Mouse (Mus musculus) forebrain, embryonic 13.5 days (tissue): ENCODE results near the gene Zfpm1. TPM values are rescaled to one million over a fixed set of nuclear protein-coding genes. Genes with fewer than 3 reads are reported as not detected.

Source experiments
- ATAC-seq: fragments of 200-750 bp; cut with Nextera tagmentation; 2 replicates; pipeline ENCODE4 v1.8.0; 2017
- H3K27ac ChIP-seq: fragments of 300-500 bp; sonication (generic); 2 replicates; pipeline ENCODE4 v1.5.1; 2015; ENCODE audit warnings: inconsistent platforms, mild to moderate bottlenecking, moderate library complexity
- H3K27me3 ChIP-seq: fragments of 300-500 bp; sonication (generic); 2 replicates; pipeline ENCODE4 v1.6.1; 2015; ENCODE audit warnings: mild to moderate bottlenecking, inconsistent platforms
- H3K36me3 ChIP-seq: fragments of 300-500 bp; sonication (generic); 2 replicates; pipeline ENCODE4 v1.6.1; 2015; ENCODE audit warnings: mild to moderate bottlenecking, inconsistent platforms; ENCODE audit not compliant: poor library complexity, severe bottlenecking
- H3K4me1 ChIP-seq: fragments of 300-500 bp; sonication (generic); 2 replicates; pipeline ENCODE4 v1.6.1; 2015; ENCODE audit warnings: inconsistent platforms
- H3K4me2 ChIP-seq: fragments of 300-500 bp; sonication (generic); 2 replicates; pipeline ENCODE4 v1.6.1; 2015; ENCODE audit warnings: inconsistent platforms, mild to moderate bottlenecking, moderate library complexity
- H3K4me3 ChIP-seq: fragments of 300-500 bp; sonication (generic); 2 replicates; pipeline ENCODE4 v1.5.1; 2015; ENCODE audit warnings: mild to moderate bottlenecking, inconsistent platforms
- H3K9ac ChIP-seq: fragments of 300-500 bp; sonication (generic); 2 replicates; pipeline ENCODE4 v1.6.1; 2015; ENCODE audit warnings: mild to moderate bottlenecking, inconsistent platforms
- H3K9me3 ChIP-seq: fragments of 300-500 bp; sonication (generic); replicated peaks from 2 replicates; pipeline ENCODE4 v1.6.1; 2016; ENCODE audit warnings: inconsistent platforms
- WGBS: fragments of 180-500 bp; shearing (Covaris S2); methylation state at CpG from one replicate; pipeline ENCODE4 v1.1.7; 2015; 5-methylcytosine and 5-hydroxymethylcytosine counted together
- polyA plus RNA-seq: library from polyadenylated mRNA; unstranded; fragments of >200 nt; fragmentation: Nextera tagmentation; extraction: Ambion mirVana; gene quantifications from 2 replicates; pipeline ENCODE4 v1.2.1, GENCODE M21; 2015

Gene Zfpm1
- polyA plus RNA-seq, 1 experiment from 2014 or later, result 0.48 TPM

DNA sequence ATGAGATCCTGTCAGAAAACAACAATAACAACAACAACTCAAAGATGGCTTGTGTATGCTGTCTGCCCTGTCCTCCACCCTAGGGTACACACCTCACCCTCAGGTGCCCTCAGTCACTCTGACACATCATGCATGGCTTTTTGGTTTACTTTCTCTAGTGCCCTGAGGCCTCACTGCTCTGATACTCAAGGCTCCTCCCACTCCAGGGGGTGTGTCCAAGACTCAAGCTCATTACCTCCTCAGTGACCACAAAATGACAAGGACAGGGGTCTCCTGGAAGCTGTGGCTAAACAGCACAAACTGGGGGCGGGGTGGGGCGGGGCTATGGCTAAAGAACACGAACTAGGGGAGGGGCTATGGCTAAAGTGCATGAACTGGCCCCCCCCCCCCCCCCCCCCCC, 22.1 kb downstream of the Zfpm1 start:
- peaks cover 18% of the 10 kb centered on the region for H3K4me1 ChIP-seq
- no peak for ATAC-seq
- WGBS, result 22% methylated on average over 3 of the region's 3 CpGs

DNA sequence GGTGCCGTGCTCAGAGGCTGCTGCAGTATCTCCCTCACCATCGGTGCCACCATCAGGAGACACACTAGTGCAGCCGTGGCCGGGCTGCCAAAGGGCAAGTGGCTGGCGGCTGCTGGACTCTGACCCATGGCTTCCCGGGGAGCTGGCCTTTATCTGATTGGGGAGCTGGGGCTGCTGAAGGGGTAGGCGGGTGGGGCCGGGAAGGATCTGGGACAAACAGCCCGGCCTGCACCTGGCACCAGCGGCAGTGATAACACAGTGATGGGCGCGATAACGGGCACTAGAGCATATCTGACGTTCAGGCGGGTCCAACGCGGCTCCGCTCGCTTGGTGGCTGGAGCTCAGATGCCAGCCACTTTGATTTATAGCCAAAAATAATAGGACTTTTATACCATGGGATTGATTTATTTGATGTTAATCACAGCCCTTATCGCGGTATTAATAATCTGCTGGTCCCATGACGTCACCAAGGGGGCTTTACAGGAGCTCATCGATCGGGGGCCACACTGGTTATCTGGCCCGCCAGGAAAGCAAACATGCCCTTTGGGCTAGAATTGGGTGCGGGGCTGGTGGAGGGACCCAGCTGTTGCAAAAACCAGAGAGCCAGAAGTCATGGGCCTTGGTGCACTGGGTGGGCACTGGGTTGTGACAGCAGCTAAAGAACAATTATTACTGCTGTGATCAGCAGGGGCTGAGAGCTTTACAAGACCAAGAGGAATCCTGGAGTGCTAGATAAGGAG, 24.9 kb downstream of the Zfpm1 start:
- Histone ChIP-seq H3K9ac (no peak overlapping the region; the same call in 1 of the 2 replicates), H3K27ac (no peak overlapping the region), H3K4me3 (no peak overlapping the region), H3K27me3 (no peaks in the 10 kb centered on the region), H3K9me3 (no peaks in the 10 kb centered on the region), H3K4me2 (no peak overlapping the region), H3K36me3 (no peaks in the 10 kb centered on the region), H3K4me1 (peaks cover 18% of the 10 kb centered on the region)
- 78% methylated on average over 26 of the region's 26 CpGs for WGBS
- ATAC-seq, result no peak

More for the DNA sequence above, 22.1 kb downstream of the Zfpm1 start:
- no peak overlapping the region for H3K9ac ChIP-seq
- H3K4me2 ChIP-seq, result no peak overlapping the region
- H3K27ac ChIP-seq, result no peak overlapping the region
- H3K9me3 ChIP-seq, result no peaks in the 10 kb centered on the region
- H3K36me3 ChIP-seq, result no peaks in the 10 kb centered on the region
- H3K27me3 ChIP-seq, result no peaks in the 10 kb centered on the region
- no peak overlapping the region for H3K4me3 ChIP-seq

DNA sequence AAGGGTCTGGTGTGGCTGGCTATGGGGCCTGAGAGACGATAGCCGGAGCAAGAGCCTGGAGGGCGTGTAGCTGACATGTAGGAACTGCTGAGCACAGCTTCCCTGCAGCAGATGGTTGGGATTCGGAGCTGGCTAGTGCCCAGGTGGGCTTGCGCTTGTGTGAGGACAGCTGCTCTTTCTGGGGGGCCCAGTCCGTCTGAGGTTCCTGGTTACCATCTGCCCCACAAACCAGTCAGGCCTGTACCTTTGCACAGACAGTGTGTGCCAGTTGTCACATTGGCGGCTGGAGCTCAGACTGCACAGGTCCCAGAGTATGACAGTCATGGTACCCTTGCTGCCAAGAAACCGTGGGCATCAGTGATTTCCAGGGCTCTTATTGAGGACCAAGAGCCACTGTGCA, 25.9 kb downstream of the Zfpm1 start:
- H3K27ac ChIP-seq, result peak overlapping the region; percentile 48; the same call in 1 of the 2 replicates

DNA sequence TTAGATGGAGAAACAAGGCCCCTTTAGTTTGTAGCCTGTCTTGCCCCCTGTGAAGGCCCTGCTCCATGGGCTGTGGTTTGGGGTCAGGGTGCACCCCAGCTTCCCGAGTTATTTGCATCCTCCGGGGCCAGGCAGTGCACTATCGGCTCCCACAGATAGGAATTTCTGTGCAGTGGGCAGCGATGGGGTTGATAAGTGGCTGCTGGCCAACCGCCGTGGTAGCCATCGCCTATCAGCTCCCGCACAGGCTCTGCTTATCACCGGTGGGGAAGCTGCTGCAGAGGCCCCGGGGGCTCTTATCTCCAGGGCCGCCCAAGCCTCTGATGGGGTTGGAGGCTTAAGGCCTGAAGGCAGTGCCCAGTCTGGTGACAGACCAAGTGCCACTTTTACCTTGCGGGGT, 27.3 kb downstream of the Zfpm1 start:
- Histone ChIP-seq H3K4me1 (peaks cover 11% of the 10 kb centered on the region), H3K27me3 (no peaks in the 10 kb centered on the region), H3K4me2 (no peak overlapping the region), H3K27ac (no peak overlapping the region), H3K36me3 (no peaks in the 10 kb centered on the region), H3K9me3 (no peaks in the 10 kb centered on the region), H3K9ac (no peak overlapping the region), H3K4me3 (no peak overlapping the region)
- no peak for ATAC-seq
- 88% methylated on average over 12 of the region's 12 CpGs for WGBS

More for the DNA sequence above, 25.9 kb downstream of the Zfpm1 start:
- Histone ChIP-seq H3K36me3 (no peaks in the 10 kb centered on the region), H3K9me3 (no peaks in the 10 kb centered on the region), H3K4me1 (peaks cover 11% of the 10 kb centered on the region), H3K9ac (no peak overlapping the region), H3K4me3 (no peak overlapping the region), H3K27me3 (no peaks in the 10 kb centered on the region), H3K4me2 (no peak overlapping the region)
- ATAC-seq, result peak; percentile 27; the same call in 1 of the 2 replicates
- 74% methylated on average over 8 of the region's 8 CpGs for WGBS

DNA sequence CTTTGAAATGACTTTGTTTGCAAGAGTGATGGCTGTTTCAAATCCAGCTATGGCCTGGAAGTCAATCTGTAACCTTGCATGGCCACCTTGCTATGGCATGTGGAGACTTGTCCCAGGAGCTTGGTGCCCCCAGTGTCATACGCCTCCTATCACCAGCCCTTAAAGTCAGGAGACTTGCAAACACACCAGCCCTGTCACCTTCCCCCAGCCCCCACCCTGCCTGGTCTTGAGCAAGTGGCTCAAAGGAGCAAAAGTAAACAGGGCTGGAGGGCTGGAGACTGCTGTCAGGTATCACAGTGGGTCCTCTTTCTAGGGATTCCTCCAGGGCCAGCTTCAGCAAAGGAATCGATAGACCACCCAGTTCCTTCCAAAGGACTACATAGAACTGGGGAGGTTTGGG, 29.2 kb downstream of the Zfpm1 start:
- H3K27me3 ChIP-seq, result no peaks in the 10 kb centered on the region
- H3K9ac ChIP-seq, result no peak overlapping the region
- H3K9me3 ChIP-seq, result no peaks in the 10 kb centered on the region
- peaks cover 11% of the 10 kb centered on the region for H3K4me1 ChIP-seq
- no peak overlapping the region for H3K4me2 ChIP-seq
- ATAC-seq, result no peak
- no peaks in the 10 kb centered on the region for H3K36me3 ChIP-seq
- 89% methylated on average over 2 of the region's 2 CpGs for WGBS
- H3K4me3 ChIP-seq, result no peak overlapping the region
- H3K27ac ChIP-seq, result no peak overlapping the region

DNA sequence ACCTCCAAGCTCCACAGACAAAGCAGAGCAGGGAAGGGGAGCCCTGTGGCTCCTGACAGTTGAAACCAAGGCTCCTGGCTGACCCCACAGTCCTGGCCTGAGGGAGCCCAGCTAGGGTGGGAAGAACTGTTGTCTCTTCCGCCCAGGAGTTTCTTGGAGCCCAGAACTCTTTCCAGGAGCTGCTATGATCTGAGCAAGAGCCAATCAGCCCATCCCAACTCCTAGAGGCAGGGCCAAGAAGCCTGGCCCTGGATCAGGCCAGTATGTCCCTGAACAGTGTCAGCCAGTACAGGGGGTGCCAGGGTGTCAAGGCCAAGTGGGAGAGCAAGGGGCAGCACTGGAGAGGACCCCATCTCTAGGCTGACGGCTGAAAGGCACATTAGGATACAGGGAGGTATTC, 30.6 kb downstream of the Zfpm1 start:
- H3K36me3 ChIP-seq, result no peaks in the 10 kb centered on the region
- H3K4me2 ChIP-seq, result no peak overlapping the region
- no peaks in the 10 kb centered on the region for H3K27me3 ChIP-seq
- no peak overlapping the region for H3K9ac ChIP-seq
- no peaks in the 10 kb centered on the region for H3K9me3 ChIP-seq
- peaks cover 4% of the 10 kb centered on the region for H3K4me1 ChIP-seq
- H3K27ac ChIP-seq, result no peak overlapping the region
- 88% methylated on average over 2 of the region's 2 CpGs for WGBS
- ATAC-seq, result no peak
- no peak overlapping the region for H3K4me3 ChIP-seq

DNA sequence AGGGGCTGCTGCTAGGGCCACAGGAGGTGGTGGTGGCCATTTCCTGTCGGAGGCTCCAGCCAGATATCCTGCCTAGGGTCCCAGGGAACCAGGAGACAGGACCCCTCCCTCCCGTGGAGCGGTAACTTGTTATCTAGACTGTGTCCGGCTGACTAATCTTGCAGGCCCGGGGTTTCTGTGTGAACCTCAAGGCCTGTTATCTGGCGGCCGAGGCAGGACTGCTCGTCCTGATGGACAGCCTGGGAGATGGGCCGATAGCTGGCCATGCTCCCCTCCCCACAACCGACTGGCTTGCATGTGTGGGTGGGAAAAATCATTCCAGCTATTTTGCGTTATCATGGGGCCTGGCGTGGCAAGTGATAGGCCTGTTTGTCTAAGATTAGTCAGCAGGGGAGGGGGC, 31.4 kb downstream of the Zfpm1 start:
- no peaks in the 10 kb centered on the region for H3K9me3 ChIP-seq
- ATAC-seq, result no peak
- no peak overlapping the region for H3K9ac ChIP-seq
- no peak overlapping the region for H3K4me3 ChIP-seq
- peaks cover 3% of the 10 kb centered on the region; the same call in 1 of the 2 replicates for H3K27me3 ChIP-seq
- no peaks in the 10 kb centered on the region for H3K36me3 ChIP-seq
- 77% methylated on average over 12 of the region's 12 CpGs for WGBS
- H3K4me1 ChIP-seq, result no peaks in the 10 kb centered on the region
- H3K27ac ChIP-seq, result no peak overlapping the region
- H3K4me2 ChIP-seq, result no peak overlapping the region

DNA sequence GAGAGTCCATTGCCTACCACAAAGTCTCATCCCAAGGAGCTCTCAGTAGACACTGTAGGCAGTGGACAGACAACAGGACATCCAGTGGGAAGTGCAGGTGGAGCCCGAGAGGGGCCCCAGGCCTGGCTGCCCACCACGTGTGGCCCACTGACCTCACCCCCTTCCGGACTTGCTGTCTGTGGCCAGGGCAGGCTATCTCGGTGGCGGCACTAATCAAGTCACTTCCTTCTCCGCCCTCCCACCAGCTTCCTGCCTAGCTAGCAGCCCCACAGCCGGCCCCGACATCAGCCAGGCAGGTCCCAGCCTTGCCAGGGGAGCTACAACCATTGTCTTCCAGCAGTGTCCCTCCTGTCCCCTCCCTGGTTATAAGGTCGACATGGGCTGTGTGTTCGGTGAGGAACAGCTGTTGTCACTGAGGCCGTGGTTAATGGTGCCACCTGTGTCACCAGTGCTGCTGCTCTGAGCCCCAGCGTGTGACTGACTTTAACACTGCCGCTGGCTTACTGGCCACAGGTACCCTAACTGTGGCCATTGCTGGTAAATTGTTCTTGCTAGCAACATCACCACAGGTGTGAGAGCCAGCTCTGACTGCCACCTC, 33.1 kb downstream of the Zfpm1 start:
- ATAC-seq, result no peak
- H3K9me3 ChIP-seq, result no peaks in the 10 kb centered on the region
- WGBS, result 75% methylated on average over 13 of the region's 13 CpGs
- H3K4me2 ChIP-seq, result no peak overlapping the region
- peaks cover under 1% of the 10 kb centered on the region; the same call in 1 of the 2 replicates for H3K4me1 ChIP-seq
- H3K4me3 ChIP-seq, result no peak overlapping the region
- no peaks in the 10 kb centered on the region for H3K36me3 ChIP-seq
- peaks cover 4% of the 10 kb centered on the region; the same call in 1 of the 2 replicates for H3K27me3 ChIP-seq
- no peak overlapping the region for H3K27ac ChIP-seq
- no peak overlapping the region for H3K9ac ChIP-seq

DNA sequence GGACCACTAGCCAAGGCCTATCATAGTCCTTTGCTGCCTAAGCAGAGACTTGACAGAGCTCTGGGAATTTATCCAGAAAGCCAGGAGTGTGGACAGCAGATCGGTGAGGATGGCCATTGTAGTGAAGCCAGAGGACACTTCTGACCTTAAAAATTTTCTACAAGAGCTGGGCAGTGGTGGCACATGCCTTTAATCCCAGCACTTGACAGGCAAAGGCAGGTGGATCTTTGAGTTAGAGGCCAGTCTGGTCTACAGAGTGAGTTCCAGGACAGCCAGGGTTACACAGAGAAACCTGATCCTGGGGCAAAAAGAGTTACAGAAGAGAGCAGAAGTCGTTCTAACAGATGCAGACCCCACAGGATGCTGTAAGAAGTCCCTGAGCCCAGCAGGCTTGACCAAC, 34.5 kb downstream of the Zfpm1 start:
- Histone ChIP-seq H3K4me2 (no peak overlapping the region), H3K9me3 (no peaks in the 10 kb centered on the region), H3K4me3 (no peak overlapping the region), H3K36me3 (no peaks in the 10 kb centered on the region), H3K9ac (no peak overlapping the region), H3K4me1 (peaks cover 10% of the 10 kb centered on the region), H3K27me3 (peaks cover 4% of the 10 kb centered on the region; the same call in 1 of the 2 replicates), H3K27ac (no peak overlapping the region)
- 57% methylated on average over 2 of the region's 2 CpGs for WGBS
- ATAC-seq, result no peak

DNA sequence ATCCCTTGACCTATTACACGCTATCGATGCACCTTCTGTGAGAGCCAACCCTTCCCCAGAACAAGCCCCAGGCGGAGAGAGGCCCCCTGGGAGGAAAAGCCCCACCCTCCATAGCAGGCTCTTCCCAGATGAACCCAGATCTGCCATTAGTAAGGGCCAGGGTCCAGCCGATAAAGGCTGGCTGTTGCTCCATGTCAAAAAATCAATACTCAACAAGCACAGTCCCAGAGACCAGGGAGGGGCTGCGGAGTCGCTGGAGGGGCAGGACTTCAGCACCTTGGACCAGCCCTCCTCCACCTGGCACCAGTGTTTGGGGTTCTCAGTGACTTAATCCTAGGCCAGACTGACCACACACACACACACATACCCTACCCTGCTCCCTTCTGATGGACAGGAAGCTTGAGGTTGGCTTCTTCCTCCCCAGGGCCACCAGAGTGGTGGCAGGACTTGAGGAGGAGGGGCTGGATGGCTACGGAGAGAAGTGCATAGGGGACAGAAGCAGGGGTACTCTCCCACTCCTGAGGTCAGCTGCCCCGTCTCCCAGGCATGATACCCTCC, 36.1 kb downstream of the Zfpm1 start:
- Histone ChIP-seq H3K4me3 (no peak overlapping the region), H3K27me3 (peaks cover 4% of the 10 kb centered on the region; the same call in 1 of the 2 replicates), H3K4me1 (peaks cover 10% of the 10 kb centered on the region), H3K4me2 (no peak overlapping the region), H3K27ac (no peak overlapping the region), H3K36me3 (no peaks in the 10 kb centered on the region), H3K9ac (no peak overlapping the region), H3K9me3 (no peaks in the 10 kb centered on the region)
- WGBS, result 60% methylated on average over 8 of the region's 8 CpGs
- no peak for ATAC-seq

DNA sequence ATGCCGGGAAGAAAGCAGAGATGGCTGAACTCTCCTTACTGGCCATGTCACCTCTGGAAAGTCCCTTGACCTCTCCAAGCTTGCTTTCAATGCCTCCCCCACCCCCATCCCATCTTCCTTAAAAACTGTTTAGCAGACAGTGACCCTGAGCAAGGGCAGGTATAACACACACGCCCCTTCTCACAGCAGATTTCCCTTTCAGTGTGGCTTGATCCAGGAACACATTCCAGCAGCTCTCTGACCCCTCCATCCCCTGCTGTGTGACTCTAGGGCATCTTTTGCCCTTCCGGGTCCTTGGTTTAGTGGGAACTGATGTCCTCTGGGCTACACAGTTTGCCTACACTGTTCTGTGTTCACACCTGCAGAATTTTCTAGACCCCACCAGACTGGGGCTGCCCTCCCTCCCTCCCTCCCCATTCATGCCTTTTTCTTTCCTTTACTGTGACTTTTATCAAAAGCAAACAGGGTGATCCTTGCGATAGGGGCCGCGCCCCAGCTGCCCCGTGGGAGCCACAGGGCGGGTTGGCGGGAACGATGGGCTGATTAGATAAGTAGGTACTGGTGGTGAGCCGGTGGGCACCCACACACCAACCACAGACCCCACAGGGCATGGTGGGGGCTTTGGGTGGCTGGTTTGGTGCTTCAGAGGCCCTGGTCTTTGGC, 37.2 kb downstream of the Zfpm1 start:
- no peak for ATAC-seq
- no peak overlapping the region for H3K4me2 ChIP-seq
- no peaks in the 10 kb centered on the region for H3K36me3 ChIP-seq
- 75% methylated on average over 11 of the region's 11 CpGs for WGBS
- H3K4me3 ChIP-seq, result no peak overlapping the region
- no peak overlapping the region for H3K9ac ChIP-seq
- H3K4me1 ChIP-seq, result peaks cover 10% of the 10 kb centered on the region
- no peaks in the 10 kb centered on the region for H3K9me3 ChIP-seq
- peaks cover 4% of the 10 kb centered on the region; the same call in 1 of the 2 replicates for H3K27me3 ChIP-seq
- no peak overlapping the region for H3K27ac ChIP-seq

DNA sequence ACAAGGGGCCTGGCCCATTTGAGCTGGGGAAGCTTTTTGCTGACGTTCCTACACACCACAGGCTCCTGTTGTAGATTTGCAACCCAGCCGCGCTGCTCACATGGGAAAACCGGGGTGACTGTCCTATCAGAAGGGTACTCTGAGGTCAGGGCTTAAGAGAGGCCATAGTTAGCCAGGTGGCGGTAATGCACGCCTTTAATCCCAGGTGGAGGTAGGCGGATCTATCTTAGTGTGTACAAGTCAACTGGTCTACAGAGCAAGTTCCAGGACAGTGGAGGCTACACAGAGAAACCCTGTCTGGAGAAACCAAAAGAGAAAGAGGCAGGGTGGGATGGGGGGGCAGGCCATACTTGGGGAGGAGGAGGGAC, 37.8 kb downstream of the Zfpm1 start:
- H3K9me3 ChIP-seq, result no peaks in the 10 kb centered on the region
- H3K4me3 ChIP-seq, result no peak overlapping the region
- no peak overlapping the region for H3K4me2 ChIP-seq
- H3K27ac ChIP-seq, result no peak overlapping the region
- H3K36me3 ChIP-seq, result no peaks in the 10 kb centered on the region
- peaks cover 4% of the 10 kb centered on the region; the same call in 1 of the 2 replicates for H3K27me3 ChIP-seq
- ATAC-seq, result no peak
- no peak overlapping the region for H3K9ac ChIP-seq
- peaks cover 16% of the 10 kb centered on the region for H3K4me1 ChIP-seq
- WGBS, result 67% methylated on average over 7 of the region's 7 CpGs
